Mouse (Mus musculus) left cerebral cortex, adult 11 months (tissue): ENCODE results near the gene Tmem8b.

ENCODE experiments used
- DNase-seq: peaks from one replicate; pipeline ENCODE4 v3.0.0; 2022; ENCODE audit warnings: low spot score

The Tmem8b gene

GRCm38 (mm10) chr4:43656339-43657109 lies 12.2 kb upstream of the Tmem8b start, which contains the start of gene Hint2:
Hint2 (minus strand) TSS chr4:43656466.
- peak; percentile 95 for DNase-seq

GRCm38 (mm10) chr4:43657146-43657545 lies 11.6 kb upstream of the Tmem8b start:
- no peak for DNase-seq

- no peak for DNase-seq
Observed at GRCm38 (mm10) chr4:43666412-43666811, 2.4 kb upstream of the Tmem8b start.

GRCm38 (mm10) chr4:43669428-43669794 lies 640 bp downstream of the Tmem8b start:
- DNase-seq = no peak

- DNase-seq = peak; percentile 73
Observed at GRCm38 (mm10) chr4:43672070-43672469, 3.3 kb downstream of the Tmem8b start.

- DNase-seq = no peak
Observed at GRCm38 (mm10) chr4:43673703-43674102, 4.9 kb downstream of the Tmem8b start.

GRCm38 (mm10) chr4:43674974-43675373 lies 6.2 kb downstream of the Tmem8b start:
- DNase-seq = no peak

GRCm38 (mm10) chr4:43675608-43676007 lies 6.8 kb downstream of the Tmem8b start:
- DNase-seq = no peak

GRCm38 (mm10) chr4:43678541-43678940 lies 9.8 kb downstream of the Tmem8b start:
- DNase-seq = no peak

- DNase-seq = no peak
Observed at GRCm38 (mm10) chr4:43679416-43680043, 10.8 kb downstream of the Tmem8b start.

GRCm38 (mm10) chr4:43690021-43690420 lies 21.2 kb downstream of the Tmem8b start:
- no peak for DNase-seq

GRCm38 (mm10) chr4:43691026-43691425 lies 22.3 kb downstream of the Tmem8b start:
- no peak for DNase-seq

GRCm38 (mm10) chr4:43693806-43694241 lies 25.1 kb downstream of the Tmem8b start:
- no peak for DNase-seq

- DNase-seq = no peak
Observed at GRCm38 (mm10) chr4:43694439-43695248, 25.9 kb downstream of the Tmem8b start.

GRCm38 (mm10) chr4:43695249-43695671 lies 26.5 kb downstream of the Tmem8b start:
- no peak for DNase-seq

GRCm38 (mm10) chr4:43696561-43696960 lies 27.8 kb downstream of the Tmem8b start:
- DNase-seq = no peak

- DNase-seq = no peak
Observed at GRCm38 (mm10) chr4:43700707-43701106, 31.9 kb downstream of the Tmem8b start, which contains the start of gene Olfr70. Olfr70 (minus strand) TSS chr4:43700807.

GRCm38 (mm10) chr4:43703439-43703838 lies 34.7 kb downstream of the Tmem8b start:
- no peak for DNase-seq

GRCm38 (mm10) chr4:43703851-43704250 lies 35.1 kb downstream of the Tmem8b start:
- DNase-seq = no peak

GRCm38 (mm10) chr4:43705991-43706390 lies 37.2 kb downstream of the Tmem8b start:
- no peak for DNase-seq

- DNase-seq = no peak
Observed at GRCm38 (mm10) chr4:43709869-43710268, 41.1 kb downstream of the Tmem8b start, which contains the start of gene Olfr71. Olfr71 (minus strand) TSS chr4:43710255.

- peak; percentile 42 for DNase-seq
Observed at GRCm38 (mm10) chr4:43711821-43712220, 43.0 kb downstream of the Tmem8b start.
